Mouse (Mus musculus) kidney, adult 2 months (tissue): ENCODE results near the gene Gpc6. TPM values are rescaled to one million over a fixed set of nuclear protein-coding genes. Genes with fewer than 3 reads are reported as not detected.

Experiments used
- DNase-seq: peaks from one replicate; pipeline ENCODE4 v3.0.0; 2021
- H3K27ac ChIP-seq: fragments of 200-500 bp; 2 replicates; pipeline ENCODE4 v1.5.1; 2012; ENCODE audit warnings: low read depth, low read length, control low read depth, inconsistent platforms; ENCODE audit not compliant: insufficient read depth
- H3K27me3 ChIP-seq: fragments of 200-500 bp; replicated peaks from 2 replicates; pipeline ENCODE4 v1.6.1; 2012; ENCODE audit warnings: mild to moderate bottlenecking, moderate library complexity, low read length, inconsistent platforms; ENCODE audit not compliant: control insufficient read depth, insufficient read depth
- H3K36me3 ChIP-seq: fragments of 200-500 bp; 2 replicates; pipeline ENCODE4 v1.6.1; 2012; ENCODE audit warnings: mild to moderate bottlenecking, moderate library complexity, low read length, inconsistent platforms; ENCODE audit not compliant: control insufficient read depth, insufficient read depth
- H3K4me1 ChIP-seq: fragments of 200-500 bp; 2 replicates; pipeline ENCODE4 v1.6.1; 2011; ENCODE audit warnings: low read length; ENCODE audit not compliant: control insufficient read depth, insufficient read depth
- H3K4me3 ChIP-seq: fragments of 200-500 bp; 2 replicates; pipeline ENCODE4 v1.5.1; 2011; ENCODE audit warnings: mild to moderate bottlenecking, low read depth, low read length, control low read depth; ENCODE audit not compliant: insufficient read depth
- CTCF ChIP-seq: fragments of 200-500 bp; conservative IDR thresholded peaks from 2 replicates; pipeline ENCODE4 v1.5.1; 2011; ENCODE audit warnings: low read depth, mild to moderate bottlenecking, control low read depth, low read length, moderate library complexity, mixed read lengths; ENCODE audit not compliant: insufficient read depth, insufficient read length
- POLR2A ChIP-seq: fragments of 200-500 bp; IDR thresholded peaks from one replicate; pipeline ENCODE4 v1.6.1; 2011; ENCODE audit warnings: low read depth, low read length, control low read depth
- WGBS: fragments of 180-500 bp; shearing (Covaris S2); methylation state at CpG from one replicate; pipeline ENCODE4 v1.1.7; 2018; 5-methylcytosine and 5-hydroxymethylcytosine counted together
- polyA plus RNA-seq: library from polyadenylated mRNA; depleted of rRNA; stranded (reverse); fragments of >200 nt; gene quantifications from 2 replicates; pipeline ENCODE4 v1.2.3, GENCODE M21; 2012

Gene Gpc6
- polyA plus RNA-seq, 1 experiment: 3.4 TPM

DNA sequence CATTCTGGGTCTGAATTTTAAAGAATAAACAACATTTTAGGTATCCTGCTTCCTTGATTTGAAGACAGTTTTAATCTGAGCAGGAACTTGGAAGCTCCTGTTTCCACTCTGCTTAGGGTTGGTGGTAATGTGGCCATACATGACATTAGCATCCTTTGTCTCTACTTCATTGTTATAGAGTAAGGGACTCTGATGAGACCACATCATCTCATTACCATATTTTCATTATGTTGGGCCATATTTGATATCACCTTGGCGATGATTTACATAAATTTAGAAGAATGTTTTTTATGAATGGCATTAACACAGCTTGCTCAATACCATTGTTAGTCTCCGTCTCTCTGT lies 436.8 kb downstream of the Gpc6 start:
- Histone ChIP-seq H3K27me3 (no peaks in the 10 kb centered on the region), H3K4me3 (no peak overlapping the region), H3K27ac (no peak overlapping the region), H3K36me3 (no peaks in the 10 kb centered on the region), H3K4me1 (no peaks in the 10 kb centered on the region)
- 94% methylated on average over 2 of the region's 2 CpGs for WGBS
- no peak for TF ChIP-seq POLR2A
- no peak for TF ChIP-seq CTCF
- no peak for DNase-seq

DNA sequence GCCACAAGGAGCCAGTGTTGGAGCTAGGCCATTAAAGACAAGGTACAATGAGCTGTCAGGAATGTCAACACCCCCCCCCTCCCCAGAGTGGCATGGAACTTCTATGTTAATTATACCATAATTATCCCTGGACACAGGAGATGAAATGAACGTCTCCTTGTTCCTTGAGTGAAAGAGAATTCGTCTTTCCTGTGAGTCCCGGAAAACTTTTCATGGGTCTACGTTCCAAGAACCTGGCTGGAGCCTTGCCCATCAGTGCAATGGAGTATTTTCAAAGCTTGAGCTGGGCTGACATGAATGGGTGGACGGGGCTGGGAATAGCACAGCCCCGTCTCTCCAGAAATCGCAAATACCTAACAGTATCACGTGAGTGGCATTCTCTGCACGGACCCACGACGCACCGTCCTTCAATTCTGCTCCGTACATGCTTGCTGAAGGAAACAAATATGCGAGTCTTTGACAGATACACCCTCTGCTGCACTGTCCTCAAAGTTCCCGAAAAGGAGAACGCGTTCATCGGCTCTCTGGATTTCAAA lies 444.3 kb downstream of the Gpc6 start:
- TF ChIP-seq CTCF: no peak
- no peak for TF ChIP-seq POLR2A
- DNase-seq: no peak
- 85% methylated on average over 18 of the region's 18 CpGs for whole genome bisulfite sequencing
- Histone ChIP-seq H3K27ac (no peak overlapping the region), H3K36me3 (no peaks in the 10 kb centered on the region), H3K27me3 (no peaks in the 10 kb centered on the region), H3K4me1 (no peaks in the 10 kb centered on the region), H3K4me3 (no peak overlapping the region)

DNA sequence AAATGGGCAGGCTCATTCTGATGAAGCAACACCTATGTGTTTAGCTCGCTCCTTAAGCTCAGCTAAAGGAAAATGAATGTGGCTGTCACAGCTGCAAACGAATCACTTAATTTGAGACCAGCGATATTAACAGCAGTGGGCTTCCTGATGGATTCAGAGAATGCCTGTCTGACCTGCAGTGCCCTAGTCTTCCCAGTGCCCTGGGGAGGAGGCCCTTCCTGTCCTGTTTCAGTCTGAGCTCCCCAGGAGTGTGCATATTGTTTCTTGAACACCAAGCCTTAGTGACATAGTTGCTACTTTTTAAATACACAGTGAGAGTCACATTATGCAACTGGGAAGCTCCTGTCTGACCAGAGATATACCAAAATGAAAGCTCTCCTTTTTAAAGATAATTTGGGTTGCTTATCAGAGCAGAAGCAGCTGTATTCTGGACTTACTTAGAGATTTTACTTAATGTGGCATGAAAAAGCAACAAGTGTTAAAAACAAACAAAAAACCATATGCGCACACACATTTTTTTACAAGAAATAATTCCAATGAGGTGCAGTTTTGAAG lies 451.8 kb downstream of the Gpc6 start:
- WGBS: 59% methylated on average over 4 of the region's 4 CpGs
- no peak overlapping the region for H3K4me3 ChIP-seq
- no peaks in the 10 kb centered on the region for H3K4me1 ChIP-seq
- no peak overlapping the region for H3K27ac ChIP-seq
- TF ChIP-seq CTCF (no peak), POLR2A (no peak)
- H3K36me3 ChIP-seq: no peaks in the 10 kb centered on the region
- no peaks in the 10 kb centered on the region for H3K27me3 ChIP-seq
- DNase-seq: no peak

DNA sequence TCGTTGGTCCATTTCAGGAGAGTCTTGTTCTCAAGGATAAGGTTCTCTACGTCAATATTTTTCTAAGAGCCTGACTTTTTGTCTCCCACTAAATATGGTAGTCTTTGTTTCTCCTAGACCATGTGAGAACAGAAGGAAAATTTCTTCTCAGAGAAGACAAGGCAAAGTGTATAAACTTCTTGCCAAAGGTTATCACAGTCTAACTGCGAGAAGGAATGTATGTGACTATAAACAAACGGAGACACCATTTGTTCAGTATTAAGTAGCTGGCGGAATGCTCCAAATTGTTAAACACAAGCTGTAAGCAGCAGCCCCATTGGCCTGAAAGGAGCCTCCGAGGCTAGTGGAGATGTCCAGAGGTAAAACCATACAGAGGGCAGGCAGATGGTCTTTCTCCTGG lies 454.9 kb downstream of the Gpc6 start:
- TF ChIP-seq POLR2A (no peak), CTCF (no peak)
- H3K27me3 ChIP-seq: no peaks in the 10 kb centered on the region
- H3K27ac ChIP-seq: 0 out of 2 replicates have a peak overlapping the region, but pooled peaks have one; percentile 20
- no peaks in the 10 kb centered on the region for H3K36me3 ChIP-seq
- H3K4me1 ChIP-seq: no peaks in the 10 kb centered on the region
- H3K4me3 ChIP-seq: no peak overlapping the region
- WGBS: 50% methylated on average over 6 of the region's 6 CpGs
- no peak for DNase-seq

DNA sequence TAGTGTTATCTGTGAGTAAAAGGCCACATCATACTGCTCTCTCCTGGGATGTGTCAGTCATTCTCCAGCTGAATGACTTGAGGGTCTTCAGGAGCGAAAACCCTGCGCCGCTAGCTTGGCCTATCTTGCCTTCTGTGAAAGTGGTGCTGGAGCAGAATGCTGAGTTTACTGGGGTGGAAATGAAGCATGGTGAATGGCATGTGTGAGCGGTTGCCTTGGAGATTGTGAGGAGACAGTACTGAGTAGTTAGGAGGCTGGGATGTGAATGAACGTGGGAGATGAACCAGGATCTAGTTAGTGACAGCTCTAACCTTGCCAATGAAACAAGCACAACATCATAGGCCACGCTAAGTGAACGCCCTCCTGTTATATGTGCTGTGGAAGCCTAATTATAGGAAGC lies 458.1 kb downstream of the Gpc6 start:
- Histone ChIP-seq H3K27me3 (no peaks in the 10 kb centered on the region), H3K27ac (no peak overlapping the region), H3K36me3 (no peaks in the 10 kb centered on the region), H3K4me3 (no peak overlapping the region), H3K4me1 (no peaks in the 10 kb centered on the region)
- 88% methylated on average over 7 of the region's 7 CpGs for WGBS
- TF ChIP-seq CTCF (no peak), POLR2A (no peak)
- no peak for DNase-seq

DNA sequence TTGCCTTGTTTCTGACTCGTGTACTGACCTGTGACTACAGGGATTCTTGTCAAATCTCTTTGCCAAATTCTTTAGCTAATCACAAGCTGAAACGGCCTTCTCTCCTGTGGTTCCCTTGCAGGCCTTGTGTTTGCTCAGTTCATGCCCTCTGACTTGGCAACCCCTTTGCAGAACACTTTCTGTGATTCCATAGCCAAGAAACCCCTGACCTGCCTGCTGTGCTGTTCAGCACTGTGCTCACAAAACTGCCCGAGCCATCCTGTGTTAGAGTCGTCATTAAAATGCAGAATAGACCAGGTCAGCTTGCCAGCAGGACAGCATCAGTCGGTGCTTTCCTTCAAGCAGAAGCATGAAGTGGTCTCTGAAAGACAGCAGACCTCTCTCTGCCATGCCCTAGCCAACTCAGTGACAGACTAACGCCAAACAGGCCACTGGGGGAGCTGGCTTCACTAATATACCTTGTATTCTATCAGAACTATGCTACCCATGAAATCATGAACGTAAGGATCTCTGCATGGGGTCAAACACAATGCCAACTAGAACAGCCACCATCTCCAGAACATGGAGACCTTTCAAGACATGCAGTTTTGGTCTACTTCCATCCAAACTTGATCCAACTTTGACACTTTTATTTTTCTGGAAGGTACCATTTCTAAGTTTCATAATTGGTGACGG lies 459.1 kb downstream of the Gpc6 start:
- peak; percentile 52 for DNase-seq
- Histone ChIP-seq H3K36me3 (no peaks in the 10 kb centered on the region), H3K27ac (0 out of 2 replicates have a peak overlapping the region, but pooled peaks have one; percentile 7), H3K4me3 (no peak overlapping the region), H3K27me3 (no peaks in the 10 kb centered on the region), H3K4me1 (no peaks in the 10 kb centered on the region)
- no peak for TF ChIP-seq POLR2A
- TF ChIP-seq CTCF: no peak
- WGBS: 43% methylated on average over 8 of the region's 8 CpGs

DNA sequence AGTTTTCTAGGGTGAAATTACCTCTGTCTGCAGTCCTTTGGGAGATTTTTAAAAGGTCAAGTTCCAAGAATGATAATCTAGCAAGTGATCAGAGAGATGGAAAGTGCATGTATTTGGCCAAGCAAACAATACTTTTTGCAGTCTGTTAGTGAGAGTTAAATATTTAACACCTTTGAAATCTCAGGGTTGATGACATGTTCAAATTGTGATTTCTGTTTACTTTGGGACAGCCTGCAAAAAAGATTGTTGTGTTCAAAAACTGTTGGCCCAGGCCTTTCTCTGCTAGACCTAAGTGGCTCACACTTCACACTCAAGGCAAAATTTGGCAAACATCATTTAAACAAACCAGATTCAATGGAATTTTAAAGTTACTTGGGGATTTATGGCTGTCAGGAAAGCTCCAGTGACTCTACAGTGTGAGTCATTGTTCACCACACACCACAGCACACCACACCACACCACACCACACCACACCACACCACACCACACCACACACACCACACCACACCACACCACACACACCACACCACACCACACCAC lies 460.7 kb downstream of the Gpc6 start:
- Histone ChIP-seq H3K36me3 (no peaks in the 10 kb centered on the region), H3K27ac (no peak overlapping the region), H3K27me3 (no peaks in the 10 kb centered on the region), H3K4me1 (no peaks in the 10 kb centered on the region), H3K4me3 (no peak overlapping the region)
- DNase-seq: peak; percentile 14
- no peak for TF ChIP-seq POLR2A
- TF ChIP-seq CTCF: no peak
